Mouse (Mus musculus) CD4-positive naive resting alpha-beta T cell, adult 76 days (primary cell): ENCODE data around the gene Akr1a1. TPM values are rescaled to one million over a fixed set of nuclear protein-coding genes. Genes with fewer than 3 reads are reported as not detected.

Experiments used
- total RNA-seq: library from RNA; stranded (reverse); gene quantifications from one replicate; pipeline ENCODE4 v1.2.4, GENCODE M21; 2023

The Akr1a1 gene
- total RNA-seq: 169 TPM

DNA sequence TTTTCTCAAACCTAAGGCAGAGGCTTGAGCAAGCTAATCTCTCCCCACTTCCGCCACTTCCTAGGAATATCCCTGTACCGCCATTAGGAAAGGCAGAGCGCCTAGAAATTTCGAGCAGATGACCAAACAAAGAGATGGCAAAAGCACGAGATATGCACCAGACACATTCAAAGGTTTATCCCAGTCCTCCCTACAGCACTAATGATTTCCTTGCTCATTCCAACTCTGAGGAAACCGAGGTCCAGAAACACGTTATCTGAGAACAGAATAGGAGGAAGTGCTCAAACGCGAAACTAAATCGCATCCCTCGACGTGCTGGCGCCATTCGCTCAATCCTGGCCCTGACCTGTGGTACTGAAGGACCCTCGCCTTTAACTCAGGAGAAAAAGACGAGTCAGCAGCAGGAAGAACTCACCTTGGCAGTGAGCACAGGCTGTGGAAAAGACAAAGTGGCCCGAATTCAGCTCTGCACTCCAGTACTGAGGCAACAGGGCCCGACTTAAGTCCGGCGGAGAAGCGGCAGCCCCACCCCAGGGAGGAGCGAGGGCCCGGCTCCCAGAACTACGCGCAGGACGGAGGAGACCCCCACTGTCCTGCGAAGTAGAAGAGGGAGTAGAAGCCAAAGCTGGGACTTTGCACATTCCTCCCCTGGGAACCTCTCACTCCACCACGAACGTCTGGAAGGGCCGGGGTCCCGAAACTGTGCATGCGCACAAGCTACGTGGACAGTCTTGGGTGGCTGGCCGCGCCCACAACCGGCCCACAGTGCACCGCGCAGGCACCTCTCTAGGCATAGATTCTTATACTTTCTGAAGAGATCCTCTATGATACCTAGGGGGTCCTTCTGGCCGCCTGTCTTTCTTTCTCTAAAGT, at the start of gene Akr1a1:
Akr1a1 (minus strand) TSS at position 757 of the 873 bp plus-strand sequence.

GRCm38 (mm10) chr4:116685402-116686061, 34.1 kb upstream of the Akr1a1 start, which contains the start of gene Prdx1:
Prdx1 (plus strand) TSS chr4:116685544.

GRCm38 (mm10) chr4:116627722-116628662, 23.5 kb downstream of the Akr1a1 start, which contains the start of gene Nasp:
Nasp (minus strand) TSS chr4:116627941.

DNA sequence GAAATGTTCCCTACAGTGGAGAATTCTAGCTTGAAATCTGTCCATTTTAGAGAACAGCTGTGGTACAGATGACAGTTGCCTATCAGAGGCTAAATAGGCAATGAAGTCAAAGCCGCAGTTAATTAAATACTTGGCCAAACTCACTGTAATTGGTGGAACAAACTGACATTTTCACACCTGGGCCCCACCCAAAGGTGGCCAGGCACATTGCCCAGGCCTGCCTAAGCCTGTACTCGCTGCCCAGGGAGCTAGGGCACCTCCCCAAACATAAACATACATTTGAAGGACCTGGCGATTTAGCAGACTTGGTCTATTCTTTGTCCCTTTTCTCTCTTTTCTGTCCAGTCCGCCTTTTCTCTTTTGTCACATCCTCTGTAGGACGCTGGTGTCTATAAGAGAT, 55.1 kb downstream of the Akr1a1 start, which contains the start of gene Ccdc17:
Ccdc17 (plus strand) TSS at position 276 of the 400 bp plus-strand sequence.

Other genes with a start within 250 kb of the Akr1a1 start
- gene Mast2, start 187.5 kb downstream of the Akr1a1 start, total RNA-seq: 33.8 TPM
- gene Ipp, start 144.1 kb downstream of the Akr1a1 start, total RNA-seq: 10.8 TPM
- gene Tmem69, start 95.7 kb downstream of the Akr1a1 start, total RNA-seq: 7.8 TPM
- gene Gpbp1l1, start 94.0 kb downstream of the Akr1a1 start, total RNA-seq: 136 TPM
- gene Ccdc17, start 55.0 kb downstream of the Akr1a1 start, total RNA-seq: 8.8 TPM
- gene Nasp, start 23.7 kb downstream of the Akr1a1 start, total RNA-seq: 116 TPM
- gene Prdx1, start 33.9 kb upstream of the Akr1a1 start, total RNA-seq: 158 TPM
- gene Mmachc, start 56.7 kb upstream of the Akr1a1 start, total RNA-seq: 3.3 TPM
- gene Ccdc163, start 56.8 kb upstream of the Akr1a1 start, total RNA-seq: 11.5 TPM
- 5.7 TPM for gene Tesk2, start 69.3 kb upstream of the Akr1a1 start, total RNA-seq
- gene Toe1, start 156.0 kb upstream of the Akr1a1 start, total RNA-seq: 57.2 TPM
- 10.5 TPM for gene Mutyh, start 156.0 kb upstream of the Akr1a1 start, total RNA-seq
- not detected for gene Hpdl, start 170.0 kb upstream of the Akr1a1 start, total RNA-seq
- gene Zswim5, start 225.7 kb upstream of the Akr1a1 start, total RNA-seq: not detected